Comparison of ENCODE assay signal across 26 mouse cellular contexts in genomic region chr11:97299939-97300338, GRCm38 (mm10). TPM values are rescaled to one million over a fixed set of nuclear protein-coding genes. Genes with fewer than 3 reads are reported as not detected.
"Had no signal": no experiment of that assay in that cellular context is flagged by ENCODE, and none has a peak within 500 bp of the region (broad histone marks: within the 10 kb centered on the region; RNA-seq: fewer than 3 reads in every experiment).

No protein-coding gene starts in this region.

- H3K27ac ChIP-seq: hindbrain, embryonic 13.5 days; hindbrain, embryonic 15.5 days; hindbrain, postnatal 0 days; kidney, embryonic 15.5 days; kidney, postnatal 0 days; limb, embryonic 13.5 days; limb, embryonic 15.5 days; liver, embryonic 12.5 days; liver, embryonic 14.5 days had no signal

- H3K4me2 ChIP-seq: hindbrain, embryonic 13.5 days; hindbrain, embryonic 15.5 days; kidney, embryonic 15.5 days; limb, embryonic 13.5 days; limb, embryonic 15.5 days; liver, embryonic 12.5 days had no signal

- DNase-seq: forebrain, postnatal 0 days; gastrocnemius, postnatal 14 days; gastrocnemius, postnatal 36 days; heart, postnatal 10 days; kidney, adult 11 months; kidney, adult 2 months; kidney, adult 9 months; kidney, postnatal 14 days; kidney, postnatal 36 days; layer of hippocampus, adult 9-11 months; layer of hippocampus, postnatal 36 days; left cerebral cortex, postnatal 4 days; lung, adult 18-20 months had no signal

- H3K36me3 ChIP-seq: hindbrain, embryonic 13.5 days; hindbrain, embryonic 15.5 days; kidney, embryonic 15.5 days; limb, embryonic 13.5 days; limb, embryonic 15.5 days; liver, embryonic 12.5 days had no signal

- H3K9ac ChIP-seq: forebrain, postnatal 0 days; hindbrain, embryonic 13.5 days; hindbrain, embryonic 15.5 days; kidney, embryonic 15.5 days; limb, embryonic 13.5 days; limb, embryonic 15.5 days; liver, embryonic 12.5 days; liver, embryonic 14.5 days had no signal

- H3K4me3 ChIP-seq: hindbrain, embryonic 13.5 days; hindbrain, embryonic 15.5 days; kidney, embryonic 15.5 days; limb, embryonic 13.5 days; limb, embryonic 15.5 days; liver, embryonic 12.5 days had no signal

- H3K9me3 ChIP-seq: hindbrain, embryonic 13.5 days; hindbrain, embryonic 15.5 days; kidney, embryonic 15.5 days; limb, embryonic 13.5 days; limb, embryonic 15.5 days; liver, embryonic 12.5 days had no signal

- ATAC-seq: forebrain, postnatal 0 days; hindbrain, postnatal 0 days; intestine, embryonic 16.5 days; liver, embryonic 12.5 days had no signal

- H3K4me1 ChIP-seq: hindbrain, embryonic 13.5 days; hindbrain, embryonic 15.5 days; limb, embryonic 13.5 days had no signal

- H3K27me3 ChIP-seq: hindbrain, embryonic 13.5 days; hindbrain, embryonic 15.5 days; kidney, embryonic 15.5 days; limb, embryonic 13.5 days; limb, embryonic 15.5 days; liver, embryonic 12.5 days had no signal

RNA-seq across cellular contexts. Expression of gene Gpr179, which starts 51.9 kb away (rescaled TPM):
- total RNA-seq: liver, adult 2 months had no signal
- polyA plus RNA-seq: hindbrain, embryonic 11.5 days; liver, adult 2 months; liver, embryonic 12.5 days; liver, embryonic 16.5 days had no signal
